Mouse (Mus musculus): ENCODE results near the gene Ajap1.

DNA sequence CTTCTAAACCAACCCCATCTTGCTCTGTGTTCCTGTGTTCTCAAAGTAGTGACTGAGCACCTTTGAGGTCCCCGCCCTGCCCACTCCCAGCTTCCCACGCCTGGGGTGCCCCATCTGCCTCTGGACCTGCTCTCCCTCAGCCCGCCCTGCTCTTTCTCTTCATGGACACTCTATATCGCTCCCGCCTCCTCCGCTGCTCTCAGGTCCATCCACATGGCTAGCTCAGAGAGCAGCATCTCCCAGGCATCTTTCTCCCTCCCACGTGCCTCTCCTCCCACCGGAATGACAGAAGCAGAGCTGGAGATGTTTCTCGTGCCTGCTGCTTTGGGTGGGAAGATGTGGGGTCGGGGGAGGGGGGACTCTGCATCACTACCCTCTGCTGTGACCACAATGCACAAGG is 58.3 kb downstream of the Ajap1 start:
- TF ChIP-seq EP300 (IDR thresholded peaks at IDR 0.05; ENCODE audit: insufficient read depth, low read depth, low read length) (no peak), POLR2A (IDR thresholded peaks at IDR 0.05; ENCODE audit: insufficient read depth, low read depth, low read length) (no peak), CTCF (IDR thresholded peaks at IDR 0.05) (no peak)
